Mouse (Mus musculus): ENCODE results near the gene Gps1.
"Not testable (repeated sequence)": the region's sequence is repeated elsewhere in the genome, so short reads cannot be mapped to it uniquely, and the experiment has no call there.

DNA sequence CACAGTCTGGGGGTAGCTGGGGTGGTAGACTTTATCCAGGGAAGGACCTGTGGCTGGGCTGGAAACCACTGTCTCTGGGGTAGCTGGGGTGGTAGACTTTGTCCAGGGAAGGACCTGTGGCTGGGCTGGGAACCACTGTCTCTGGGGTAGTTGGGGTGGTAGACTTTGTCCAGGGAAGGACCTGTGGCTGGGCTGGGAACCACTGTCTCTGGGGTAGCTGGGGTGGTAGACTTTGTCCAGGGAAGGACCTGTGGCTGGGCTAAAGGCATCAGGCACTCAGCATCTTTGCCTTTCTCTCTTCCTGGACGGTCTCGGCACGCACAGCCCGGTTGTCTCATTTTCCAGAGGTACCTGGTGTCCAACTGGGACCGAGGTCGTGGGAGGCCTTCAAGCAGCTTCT is 2.7 kb upstream of the Gps1 start:
- not testable (repeated sequence) for TF ChIP-seq POLR2AphosphoS2 (IDR thresholded peaks at IDR 0.05; ENCODE audit: low read length); MAFK (IDR thresholded peaks at IDR 0.05; ENCODE audit: borderline replicate concordance, low read depth, low read length); CTCF (IDR thresholded peaks at IDR 0.05 in 2 of 3, conservative IDR thresholded peaks at IDR 0.05 in 1 of 3; ENCODE audit: control insufficient read depth in 1 of 3, insufficient read depth in 1 of 3, low read depth in 2 of 3, low read length in 3 of 3, poor library complexity in 1 of 3, severe bottlenecking in 1 of 3); NRF1 (IDR thresholded peaks at IDR 0.05; ENCODE audit: insufficient read depth, low read depth, low read length, poor library complexity, severe bottlenecking); ZMIZ1 (IDR thresholded peaks at IDR 0.05; ENCODE audit: low read depth, low read length); TBP (IDR thresholded peaks at IDR 0.05; ENCODE audit: low read depth, low read length); CHD2 (IDR thresholded peaks at IDR 0.05; ENCODE audit: low read length); TCF12 (IDR thresholded peaks at IDR 0.05; ENCODE audit: low read depth, low read length); POLR2A (IDR thresholded peaks at IDR 0.05; ENCODE audit: control insufficient read depth in 1 of 2, insufficient read depth in 1 of 2, low read depth in 1 of 2, low read length in 2 of 2, poor library complexity in 1 of 2)
